Mouse (Mus musculus) ES-Bruce4 (cell line): ENCODE measurements around the gene Tmem248.

Experiments used
- CTCF ChIP-seq: IDR thresholded peaks from one replicate; pipeline ENCODE4 v1.8.1; 2011; ENCODE audit warnings: low read depth, low read length
- POLR2A ChIP-seq: IDR thresholded peaks from one replicate; pipeline ENCODE4 v1.8.1; 2011; ENCODE audit warnings: low read length; ENCODE audit not compliant: insufficient read depth

- TF ChIP-seq CTCF = no peak
- TF ChIP-seq POLR2A = no peak
Observed at GRCm38 (mm10) chr5:130193760-130194159, 23.1 kb upstream of the Tmem248 start.
